Mouse (Mus musculus) embryo, embryonic 10 days (tissue): ENCODE measurements around the gene Rab11fip4.

ENCODE experiments used
- DNase-seq: peaks from one replicate; pipeline ENCODE4 v3.0.0-alpha.2; 2015; ENCODE audit warnings: low spot score

The Rab11fip4 gene

GRCm38 (mm10) chr11:79590664-79591590, at the start of gene Rab11fip4:
Gene Rab11fip4, plus strand, starts transcription at chr11:79591212.
- DNase-seq = peak; percentile 52

- no peak for DNase-seq
Measured at GRCm38 (mm10) chr11:79552622-79553021, 38.4 kb upstream of the Rab11fip4 start.

- no peak for DNase-seq
Measured at GRCm38 (mm10) chr11:79560536-79560935, 30.5 kb upstream of the Rab11fip4 start.

GRCm38 (mm10) chr11:79563493-79563892, 27.5 kb upstream of the Rab11fip4 start:
- no peak for DNase-seq

- DNase-seq = no peak
Measured at GRCm38 (mm10) chr11:79566947-79567346, 24.1 kb upstream of the Rab11fip4 start.

GRCm38 (mm10) chr11:79568197-79568911, 22.7 kb upstream of the Rab11fip4 start:
- no peak for DNase-seq

GRCm38 (mm10) chr11:79570319-79570718, 20.7 kb upstream of the Rab11fip4 start:
- DNase-seq = no peak

- no peak for DNase-seq
Measured at GRCm38 (mm10) chr11:79573836-79574235, 17.2 kb upstream of the Rab11fip4 start.

GRCm38 (mm10) chr11:79575383-79576073, 15.5 kb upstream of the Rab11fip4 start:
- no peak for DNase-seq

- peak; percentile 79 for DNase-seq
Measured at GRCm38 (mm10) chr11:79577741-79578140, 13.3 kb upstream of the Rab11fip4 start.

GRCm38 (mm10) chr11:79580660-79581059, 10.4 kb upstream of the Rab11fip4 start:
- no peak for DNase-seq

GRCm38 (mm10) chr11:79581257-79581656, 9.8 kb upstream of the Rab11fip4 start:
- no peak for DNase-seq

- peak; percentile 83 for DNase-seq
Measured at GRCm38 (mm10) chr11:79584191-79584590, 6.8 kb upstream of the Rab11fip4 start.

- peak; percentile 64 for DNase-seq
Measured at GRCm38 (mm10) chr11:79589317-79590075, 1.5 kb upstream of the Rab11fip4 start.

GRCm38 (mm10) chr11:79591591-79591975, 571 bp downstream of the Rab11fip4 start:
- no peak for DNase-seq

- peak; percentile 78 for DNase-seq
Measured at GRCm38 (mm10) chr11:79593495-79593894, 2.5 kb downstream of the Rab11fip4 start.

- no peak for DNase-seq
Measured at GRCm38 (mm10) chr11:79610454-79610853, 19.4 kb downstream of the Rab11fip4 start.

GRCm38 (mm10) chr11:79611011-79611666, 20.1 kb downstream of the Rab11fip4 start:
- peak; percentile 51 for DNase-seq

GRCm38 (mm10) chr11:79612046-79612600, 21.1 kb downstream of the Rab11fip4 start:
- no peak for DNase-seq

- DNase-seq = peak; percentile 43
Measured at GRCm38 (mm10) chr11:79613084-79613483, 22.1 kb downstream of the Rab11fip4 start.

GRCm38 (mm10) chr11:79613711-79614110, 22.7 kb downstream of the Rab11fip4 start:
- DNase-seq = no peak
